Mouse (Mus musculus) B cell, adult 2 months (primary cell): ENCODE measurements around the gene Car6.
A peak's percentile ranks its signal among the peaks of the same experiment; 100 is the strongest.

Experiments
- DNase-seq, 2 experiments: peaks; one replicate each; pipeline ENCODE4 v3.0.0; 2022

Gene Car6

GRCm38 (mm10) chr4:150178131-150178530 lies 23.0 kb downstream of the Car6 start:
- DNase-seq = no peak

- no peak for DNase-seq
Observed at GRCm38 (mm10) chr4:150177122-150177521, 24.0 kb downstream of the Car6 start.

GRCm38 (mm10) chr4:150176535-150176934 lies 24.6 kb downstream of the Car6 start:
- peak; percentile 63 for DNase-seq

- peak in 1 of 2 experiments; percentile 7 for DNase-seq
Observed at GRCm38 (mm10) chr4:150174027-150174426, 27.1 kb downstream of the Car6 start.

GRCm38 (mm10) chr4:150173281-150173680 lies 27.9 kb downstream of the Car6 start:
- peak; percentile 65 to 71 for DNase-seq

GRCm38 (mm10) chr4:150172107-150172506 lies 29.0 kb downstream of the Car6 start:
- DNase-seq = no peak

- no peak for DNase-seq
Observed at GRCm38 (mm10) chr4:150168406-150168805, 32.7 kb downstream of the Car6 start.

- no peak for DNase-seq
Observed at GRCm38 (mm10) chr4:150164875-150165274, 36.3 kb downstream of the Car6 start.

GRCm38 (mm10) chr4:150162561-150163169 lies 38.5 kb downstream of the Car6 start:
- DNase-seq = peak; percentile 19 to 23

- no peak for DNase-seq
Observed at GRCm38 (mm10) chr4:150159458-150159857, 41.7 kb downstream of the Car6 start.

GRCm38 (mm10) chr4:150157348-150157882 lies 43.7 kb downstream of the Car6 start:
- DNase-seq = no peak

- no peak for DNase-seq
Observed at GRCm38 (mm10) chr4:150155731-150156130, 45.4 kb downstream of the Car6 start.

GRCm38 (mm10) chr4:150155301-150155700 lies 45.8 kb downstream of the Car6 start:
- DNase-seq = no peak

GRCm38 (mm10) chr4:150152483-150152882 lies 48.6 kb downstream of the Car6 start:
- DNase-seq = no peak

GRCm38 (mm10) chr4:150151045-150151444 lies 50.1 kb downstream of the Car6 start:
- peak; percentile 25 to 34 for DNase-seq

GRCm38 (mm10) chr4:150146286-150146685 lies 54.8 kb downstream of the Car6 start:
- DNase-seq = no peak

- DNase-seq = no peak
Observed at GRCm38 (mm10) chr4:150144242-150144641, 56.9 kb downstream of the Car6 start.

GRCm38 (mm10) chr4:150140346-150140745 lies 60.8 kb downstream of the Car6 start:
- DNase-seq = no peak

- DNase-seq = no peak
Observed at GRCm38 (mm10) chr4:150139090-150139489, 62.0 kb downstream of the Car6 start.

- peak; percentile 51 to 58 for DNase-seq
Observed at GRCm38 (mm10) chr4:150138084-150138543, 63.0 kb downstream of the Car6 start.

GRCm38 (mm10) chr4:150137368-150138083 lies 63.6 kb downstream of the Car6 start:
- DNase-seq = no peak
